Mouse (Mus musculus) liver, embryonic 14.5 days (tissue): ENCODE measurements around the gene Stac2.

Experiments
- CTCF ChIP-seq: IDR thresholded peaks from 2 replicates; pipeline ENCODE4 v1.5.1; 2016; ENCODE audit warnings: antibody characterized with exemption, low read depth, control low read depth
- EP300 ChIP-seq: IDR thresholded peaks from 2 replicates; pipeline ENCODE4 v1.6.1; 2016; ENCODE audit warnings: antibody characterized with exemption, low read depth

DNA sequence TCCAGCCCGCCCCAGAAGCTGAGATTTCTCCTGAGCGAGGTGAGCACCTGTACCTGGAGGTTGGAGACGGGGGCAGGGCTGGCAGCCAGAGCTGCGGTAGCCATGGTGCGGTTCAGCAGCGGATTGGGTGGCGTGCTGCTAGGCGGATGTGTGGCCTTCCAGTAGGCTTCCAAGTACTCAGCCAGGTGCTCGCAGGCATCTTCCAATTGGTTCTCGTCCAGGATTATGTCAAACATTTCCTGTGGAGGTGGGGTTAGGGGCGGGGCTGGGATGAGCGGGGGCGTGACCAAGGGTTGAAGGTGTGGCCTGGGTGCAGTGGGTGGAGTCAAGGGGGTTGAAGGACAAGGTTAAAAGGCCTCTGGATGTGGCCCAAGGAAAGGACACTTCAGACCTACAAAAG lies 48.2 kb downstream of the Stac2 start:
- TF ChIP-seq CTCF (no peak), EP300 (no peak)
